Mouse (Mus musculus): ENCODE results near the gene Ap1s2. TPM values are rescaled to one million over a fixed set of nuclear protein-coding genes. Genes with fewer than 3 reads are reported as not detected.
A peak's percentile ranks its signal among the peaks of the same experiment; 100 is the strongest.

Ap1s2 gene
- polyA plus RNA-seq, 1 experiment from 2014 or later: 56.3 TPM

GRCm38 (mm10) chrX:163897354-163897753 is 11.5 kb upstream of the Ap1s2 start:
- Histone ChIP-seq H3K9ac (ENCODE audit: low read depth, low read length) (no peak overlapping the region), H3K4me2 (replicated peaks; ENCODE audit: low read depth, low read length) (no peak overlapping the region), H3K4me1 (replicated peaks; ENCODE audit: control insufficient read depth, insufficient read depth, low read length) (no peaks in the 10 kb centered on the region), H3K27ac (ENCODE audit: low read depth, low read length) (no peak overlapping the region), H3K36me3 (ENCODE audit: control insufficient read depth, insufficient read depth, low read length) (no peaks in the 10 kb centered on the region), H3K9me3 (ENCODE audit: control insufficient read depth, low read length) (no peaks in the 10 kb centered on the region), H3K27me3 (ENCODE audit: control insufficient read depth, insufficient read depth, low read length) (no peaks in the 10 kb centered on the region), H3K4me3 (ENCODE audit: low read depth, low read length) (no peak overlapping the region)
- ATAC-seq (ENCODE audit: low FRiP score) (no peak), DNase-seq (ENCODE audit: low spot score) (no peak)
- 72% methylated on average over 1 of the region's 1 CpGs for WGBS

DNA sequence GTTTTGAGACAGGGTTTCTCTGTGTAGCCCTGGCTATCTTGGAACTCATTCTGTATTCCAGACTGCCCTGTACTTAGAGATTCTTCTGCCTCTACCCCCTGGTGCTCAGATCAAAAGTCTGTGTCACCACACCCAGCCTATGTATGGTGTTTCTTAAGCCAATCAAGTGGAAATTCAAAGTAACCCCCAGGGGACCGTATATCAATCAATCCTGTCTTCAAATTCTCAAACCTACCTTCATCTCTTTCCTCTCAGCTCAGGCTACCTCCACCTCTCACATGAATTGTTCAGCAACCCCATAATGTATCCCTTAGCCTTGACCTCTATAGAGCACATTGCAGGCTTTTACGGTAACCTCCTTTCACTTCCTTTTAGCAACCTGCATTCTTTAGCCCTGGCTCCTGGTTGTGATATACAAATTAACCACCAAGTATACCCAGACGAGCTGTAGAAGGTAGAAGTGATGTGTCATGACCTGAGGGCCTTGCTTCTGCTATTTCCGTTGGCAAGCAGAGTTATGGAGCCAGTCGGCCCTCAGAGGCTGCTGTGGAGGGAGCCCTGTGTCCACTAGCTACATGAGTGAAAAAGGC is 9.3 kb upstream of the Ap1s2 start:
- ATAC-seq (ENCODE audit: low FRiP score): no peak
- WGBS: 56% methylated on average over 5 of the region's 5 CpGs

DNA sequence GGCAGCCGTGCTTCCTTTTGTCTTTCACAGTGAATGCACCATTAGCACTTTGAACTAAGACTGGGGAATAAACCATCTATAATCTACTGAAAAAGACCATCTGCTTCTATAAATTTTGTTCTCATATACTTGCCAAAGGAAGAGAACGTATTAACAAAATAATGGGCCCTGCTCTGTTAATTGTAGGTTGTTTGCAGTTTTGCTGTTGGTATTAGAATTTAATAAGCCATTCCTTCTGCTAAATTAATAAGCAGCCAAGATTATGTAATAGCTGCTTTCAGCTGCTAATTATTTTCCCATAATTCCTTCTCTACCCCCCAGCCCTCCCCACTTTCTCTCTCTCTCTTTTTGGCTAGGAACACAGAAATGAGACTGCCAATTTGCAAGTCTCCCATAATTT is 2.0 kb upstream of the Ap1s2 start:
- Histone ChIP-seq H3K27ac (ENCODE audit: low read depth, low read length) (no peak overlapping the region), H3K9me3 (ENCODE audit: control insufficient read depth, low read length) (no peaks in the 10 kb centered on the region), H3K36me3 (ENCODE audit: control insufficient read depth, insufficient read depth, low read length) (no peaks in the 10 kb centered on the region), H3K4me3 (ENCODE audit: low read depth, low read length) (no peak overlapping the region), H3K4me1 (replicated peaks; ENCODE audit: control insufficient read depth, insufficient read depth, low read length) (no peaks in the 10 kb centered on the region), H3K4me2 (replicated peaks; ENCODE audit: low read depth, low read length) (no peak overlapping the region), H3K27me3 (ENCODE audit: control insufficient read depth, insufficient read depth, low read length) (no peaks in the 10 kb centered on the region), H3K9ac (ENCODE audit: low read depth, low read length) (no peak overlapping the region)
- DNase-seq (ENCODE audit: low spot score) (no peak), ATAC-seq (ENCODE audit: low FRiP score) (no peak)
- WGBS: 94% methylated on average over 2 of the region's 2 CpGs

More for the DNA sequence above, 9.3 kb upstream of the Ap1s2 start:
- Histone ChIP-seq H3K4me2 (replicated peaks; ENCODE audit: low read depth, low read length) (no peak overlapping the region), H3K36me3 (ENCODE audit: control insufficient read depth, insufficient read depth, low read length) (no peaks in the 10 kb centered on the region), H3K27me3 (ENCODE audit: control insufficient read depth, insufficient read depth, low read length) (no peaks in the 10 kb centered on the region), H3K4me1 (replicated peaks; ENCODE audit: control insufficient read depth, insufficient read depth, low read length) (no peaks in the 10 kb centered on the region), H3K9me3 (ENCODE audit: control insufficient read depth, low read length) (no peaks in the 10 kb centered on the region), H3K27ac (ENCODE audit: low read depth, low read length) (no peak overlapping the region), H3K4me3 (ENCODE audit: low read depth, low read length) (no peak overlapping the region), H3K9ac (ENCODE audit: low read depth, low read length) (no peak overlapping the region)
- no peak for DNase-seq (ENCODE audit: low spot score)

GRCm38 (mm10) chrX:163908003-163908336 is 847 bp upstream of the Ap1s2 start:
- Histone ChIP-seq H3K4me3 (ENCODE audit: low read depth, low read length) (peak overlapping the region; percentile 61), H3K27me3 (ENCODE audit: control insufficient read depth, insufficient read depth, low read length) (no peaks in the 10 kb centered on the region), H3K9me3 (ENCODE audit: control insufficient read depth, low read length) (no peaks in the 10 kb centered on the region), H3K27ac (ENCODE audit: low read depth, low read length) (peak overlapping the region; percentile 77; the same call in 1 of the 2 replicates), H3K36me3 (ENCODE audit: control insufficient read depth, insufficient read depth, low read length) (no peaks in the 10 kb centered on the region), H3K9ac (ENCODE audit: low read depth, low read length) (peak overlapping the region; percentile 36; the same call in 1 of the 2 replicates), H3K4me1 (replicated peaks; ENCODE audit: control insufficient read depth, insufficient read depth, low read length) (no peaks in the 10 kb centered on the region), H3K4me2 (replicated peaks; ENCODE audit: low read depth, low read length) (peak overlapping the region; percentile 40)
- ATAC-seq (ENCODE audit: low FRiP score) (no peak), DNase-seq (ENCODE audit: low spot score) (peak; percentile 18)
- WGBS: 31% methylated on average over 8 of the region's 8 CpGs

- Histone ChIP-seq H3K4me3 (ENCODE audit: low read depth, low read length) (peak overlapping the region; percentile 61), H3K9me3 (ENCODE audit: control insufficient read depth, low read length) (no peaks in the 10 kb centered on the region), H3K4me1 (replicated peaks; ENCODE audit: control insufficient read depth, insufficient read depth, low read length) (no peaks in the 10 kb centered on the region), H3K27ac (ENCODE audit: low read depth, low read length) (peak overlapping the region; percentile 87), H3K9ac (ENCODE audit: low read depth, low read length) (peak overlapping the region; percentile 66), H3K36me3 (ENCODE audit: control insufficient read depth, insufficient read depth, low read length) (no peaks in the 10 kb centered on the region), H3K4me2 (replicated peaks; ENCODE audit: low read depth, low read length) (peak overlapping the region; percentile 36), H3K27me3 (ENCODE audit: control insufficient read depth, insufficient read depth, low read length) (no peaks in the 10 kb centered on the region)
- DNase-seq (ENCODE audit: low spot score) (peak; percentile 58), ATAC-seq (ENCODE audit: low FRiP score) (peak; percentile 64)
- 10% methylated on average over 23 of the region's 34 CpGs for WGBS
These were observed 564 bp downstream of the Ap1s2 start for GRCm38 (mm10) chrX:163909381-163909780.

GRCm38 (mm10) chrX:163912791-163913190 is 4.0 kb downstream of the Ap1s2 start:
- H3K4me1 ChIP-seq (replicated peaks; ENCODE audit: control insufficient read depth, insufficient read depth, low read length): no peaks in the 10 kb centered on the region
- DNase-seq (ENCODE audit: low spot score) (peak; percentile 35), ATAC-seq (ENCODE audit: low FRiP score) (no peak)
- no peak overlapping the region for H3K4me3 ChIP-seq (ENCODE audit: low read depth, low read length)
- H3K4me2 ChIP-seq (replicated peaks; ENCODE audit: low read depth, low read length): no peak overlapping the region
- no peaks in the 10 kb centered on the region for H3K27me3 ChIP-seq (ENCODE audit: control insufficient read depth, insufficient read depth, low read length)
- H3K9me3 ChIP-seq (ENCODE audit: control insufficient read depth, low read length): no peaks in the 10 kb centered on the region
- H3K9ac ChIP-seq (ENCODE audit: low read depth, low read length): no peak overlapping the region
- no peaks in the 10 kb centered on the region for H3K36me3 ChIP-seq (ENCODE audit: control insufficient read depth, insufficient read depth, low read length)
- H3K27ac ChIP-seq (ENCODE audit: low read depth, low read length): no peak overlapping the region

GRCm38 (mm10) chrX:163929550-163929949 is 20.7 kb downstream of the Ap1s2 start:
- H3K27ac ChIP-seq (ENCODE audit: low read depth, low read length): no peak overlapping the region
- H3K27me3 ChIP-seq (ENCODE audit: control insufficient read depth, insufficient read depth, low read length): no peaks in the 10 kb centered on the region
- H3K9me3 ChIP-seq (ENCODE audit: control insufficient read depth, low read length): no peaks in the 10 kb centered on the region
- no peaks in the 10 kb centered on the region for H3K36me3 ChIP-seq (ENCODE audit: control insufficient read depth, insufficient read depth, low read length)
- DNase-seq (ENCODE audit: low spot score) (no peak), ATAC-seq (ENCODE audit: low FRiP score) (no peak)
- no peak overlapping the region for H3K4me2 ChIP-seq (replicated peaks; ENCODE audit: low read depth, low read length)
- no peaks in the 10 kb centered on the region for H3K4me1 ChIP-seq (replicated peaks; ENCODE audit: control insufficient read depth, insufficient read depth, low read length)
- H3K4me3 ChIP-seq (ENCODE audit: low read depth, low read length): no peak overlapping the region
- H3K9ac ChIP-seq (ENCODE audit: low read depth, low read length): no peak overlapping the region

- no peak overlapping the region for H3K4me2 ChIP-seq (replicated peaks; ENCODE audit: low read depth, low read length)
- no peaks in the 10 kb centered on the region for H3K27me3 ChIP-seq (ENCODE audit: control insufficient read depth, insufficient read depth, low read length)
- H3K9me3 ChIP-seq (ENCODE audit: control insufficient read depth, low read length): no peaks in the 10 kb centered on the region
- DNase-seq (ENCODE audit: low spot score): no peak
- no peaks in the 10 kb centered on the region for H3K36me3 ChIP-seq (ENCODE audit: control insufficient read depth, insufficient read depth, low read length)
- 81% methylated on average over 8 of the region's 8 CpGs for WGBS
- H3K4me1 ChIP-seq (replicated peaks; ENCODE audit: control insufficient read depth, insufficient read depth, low read length): no peaks in the 10 kb centered on the region
- no peak for ATAC-seq (ENCODE audit: low FRiP score)
- no peak overlapping the region for H3K27ac ChIP-seq (ENCODE audit: low read depth, low read length)
- no peak overlapping the region for H3K4me3 ChIP-seq (ENCODE audit: low read depth, low read length)
- no peak overlapping the region for H3K9ac ChIP-seq (ENCODE audit: low read depth, low read length)
These were observed 25.9 kb downstream of the Ap1s2 start for GRCm38 (mm10) chrX:163934731-163935130.

DNA sequence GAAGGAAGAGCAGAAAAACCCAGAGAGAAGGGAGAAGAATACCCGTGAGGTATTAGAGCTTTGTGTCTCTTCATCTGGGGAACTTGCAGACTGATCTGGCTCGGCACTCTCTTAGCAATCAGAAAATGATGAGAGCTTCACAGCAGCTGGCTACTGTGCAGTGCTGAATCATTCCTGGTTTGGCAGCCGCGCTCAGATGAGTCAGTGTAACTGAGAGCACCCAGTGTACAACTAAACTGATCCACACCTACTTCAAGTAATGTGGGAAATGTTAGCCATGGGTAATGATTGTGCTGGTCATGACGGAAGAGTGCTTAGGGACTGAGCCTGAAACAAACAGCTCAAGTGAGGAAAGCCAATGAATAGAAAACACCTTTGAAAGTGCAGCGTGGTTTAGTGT is 29.8 kb downstream of the Ap1s2 start:
- Histone ChIP-seq H3K9me3 (ENCODE audit: control insufficient read depth, low read length) (no peaks in the 10 kb centered on the region), H3K4me3 (ENCODE audit: low read depth, low read length) (no peak overlapping the region), H3K9ac (ENCODE audit: low read depth, low read length) (no peak overlapping the region), H3K27me3 (ENCODE audit: control insufficient read depth, insufficient read depth, low read length) (no peaks in the 10 kb centered on the region; the same call in 1 of the 2 replicates), H3K27ac (ENCODE audit: low read depth, low read length) (no peak overlapping the region), H3K4me1 (replicated peaks; ENCODE audit: control insufficient read depth, insufficient read depth, low read length) (no peaks in the 10 kb centered on the region), H3K36me3 (ENCODE audit: control insufficient read depth, insufficient read depth, low read length) (no peaks in the 10 kb centered on the region), H3K4me2 (replicated peaks; ENCODE audit: low read depth, low read length) (no peak overlapping the region)
- WGBS: 89% methylated on average over 6 of the region's 6 CpGs
- no peak for DNase-seq (ENCODE audit: low spot score)
- no peak for ATAC-seq (ENCODE audit: low FRiP score)
